Mouse (Mus musculus): ENCODE results near the gene Lipt1.
A peak's percentile ranks its signal among the peaks of the same experiment; 100 is the strongest.

Lipt1 gene

DNA sequence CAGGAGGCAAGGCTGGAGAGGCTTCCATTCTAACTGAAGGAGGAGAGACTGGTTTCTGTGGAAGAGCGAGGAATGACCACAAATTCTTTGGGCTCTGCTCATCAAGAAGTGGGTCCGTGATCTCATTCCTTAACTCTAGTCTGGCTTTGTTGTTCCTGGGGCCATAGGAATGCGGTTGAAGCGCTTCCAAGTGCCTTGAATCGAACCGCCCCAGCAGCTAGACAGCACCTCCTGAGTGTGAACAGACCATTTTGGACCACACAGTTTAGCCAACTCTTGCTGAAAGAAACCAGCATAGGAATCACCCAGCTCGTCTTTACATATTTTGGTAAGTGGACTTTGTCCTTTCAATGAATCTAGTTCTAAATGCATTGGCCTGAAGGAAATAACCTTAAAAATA lies at the start of gene Lipt1:
TSS of gene Lipt1 (plus strand) at position 35 of the 400 bp plus-strand sequence.
- peak; percentile 48 for DNase-seq (ENCODE audit: low spot score)

DNA sequence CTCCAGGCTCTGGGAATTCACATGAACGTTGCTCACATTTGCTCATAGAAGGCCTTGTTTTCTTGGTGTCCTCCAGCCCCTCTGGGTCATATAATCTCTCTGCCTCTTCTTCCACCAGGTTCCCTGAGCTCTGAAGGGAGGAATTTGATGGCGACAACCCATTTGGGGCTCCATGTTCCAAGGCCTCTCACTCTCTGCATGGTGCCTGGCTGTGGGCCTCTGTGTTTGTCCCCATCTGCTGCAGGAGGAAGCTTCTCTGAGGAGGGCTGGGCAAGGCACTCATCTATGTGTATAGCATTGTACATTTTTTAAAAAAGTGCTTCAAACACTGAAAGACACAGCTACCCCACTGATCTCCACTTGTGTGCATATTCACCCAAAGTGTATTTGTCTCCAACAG lies 39.9 kb upstream of the Lipt1 start:
- no peak for DNase-seq (ENCODE audit: low spot score)

DNA sequence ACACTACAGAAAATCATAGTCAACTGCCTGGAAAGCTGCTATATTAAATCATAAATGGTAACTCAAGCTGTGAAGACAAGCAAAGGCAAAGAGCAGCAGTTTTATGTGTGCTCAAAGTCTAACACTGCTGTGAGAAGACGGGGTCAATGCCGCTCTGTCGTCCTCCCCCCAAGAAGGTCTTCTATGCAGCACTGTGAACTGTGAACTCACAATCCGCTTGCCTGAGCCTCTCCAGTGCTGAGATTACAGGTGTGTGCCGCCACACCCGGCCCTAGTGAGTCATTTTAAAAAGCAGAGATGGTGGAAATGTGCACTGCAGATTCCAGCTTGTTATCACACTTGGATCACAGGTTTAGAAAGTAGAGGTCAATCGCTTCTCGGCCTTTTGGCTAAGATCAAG lies 24.7 kb upstream of the Lipt1 start:
- no peak for DNase-seq (ENCODE audit: low spot score)

DNA sequence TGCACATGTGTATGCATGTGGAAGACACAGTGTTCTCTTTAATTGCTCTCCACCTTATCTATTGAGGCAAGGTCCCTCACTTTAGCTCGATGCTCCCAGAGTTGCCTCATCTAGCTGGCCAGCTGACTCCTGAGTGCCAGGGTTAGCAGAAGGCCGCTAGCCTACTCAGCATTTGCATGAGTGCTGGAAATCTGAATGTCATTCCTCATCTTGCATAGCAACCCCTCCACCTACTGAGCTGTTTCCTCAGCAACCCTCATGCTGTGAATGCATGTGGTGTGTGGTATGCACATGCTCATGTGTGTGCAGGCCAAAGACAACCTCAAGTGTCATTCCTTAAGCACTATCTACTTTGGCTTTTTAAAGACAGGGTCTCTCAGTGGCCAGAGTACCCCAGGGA lies 20.8 kb upstream of the Lipt1 start:
- DNase-seq (ENCODE audit: low spot score), result no peak

DNA sequence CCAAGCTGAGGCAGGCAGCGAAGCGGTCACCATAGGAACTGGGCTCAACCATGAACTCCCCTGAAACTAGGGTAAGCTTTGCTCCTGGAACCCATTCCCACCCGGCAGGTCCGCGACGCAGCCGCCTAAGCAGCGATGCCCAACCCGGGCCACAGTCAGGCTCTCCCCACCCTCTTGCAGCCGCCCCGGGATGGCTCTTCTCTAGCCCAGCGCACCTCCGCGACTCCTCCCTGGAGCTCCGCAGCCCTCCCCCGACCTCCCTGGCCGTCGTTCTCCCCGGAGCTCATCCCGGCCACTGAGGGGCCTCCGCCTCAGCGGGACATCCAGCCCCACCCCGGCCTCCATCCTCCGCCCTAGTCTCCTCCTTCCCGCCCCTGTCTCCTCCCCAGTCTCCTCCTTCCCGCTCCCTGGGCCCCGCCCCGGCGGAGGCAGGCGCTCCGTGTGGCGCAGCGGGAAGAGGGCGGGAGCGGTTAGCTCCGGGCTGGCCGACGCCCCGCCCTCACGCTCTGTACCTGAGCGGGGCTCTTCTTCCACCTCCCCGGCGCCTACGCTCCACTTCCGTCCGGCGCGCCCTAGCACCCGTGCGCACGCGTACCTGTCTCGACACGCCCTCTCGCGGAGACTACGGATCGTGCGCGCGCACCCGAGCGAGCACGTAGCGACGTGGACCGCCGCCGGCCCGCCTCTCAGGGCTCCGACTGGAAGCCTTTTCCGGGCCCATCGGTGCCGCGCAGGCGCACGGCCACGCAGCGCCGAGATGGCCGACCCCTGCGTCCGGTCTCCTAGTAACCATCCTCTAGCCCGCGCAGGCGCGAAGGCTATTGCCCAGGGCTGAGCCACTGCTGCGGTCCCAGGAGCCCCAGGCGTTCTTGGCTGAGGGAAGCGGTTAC lies 6.8 kb upstream of the Lipt1 start:
- peak; percentile 100 for DNase-seq (ENCODE audit: low spot score)

DNA sequence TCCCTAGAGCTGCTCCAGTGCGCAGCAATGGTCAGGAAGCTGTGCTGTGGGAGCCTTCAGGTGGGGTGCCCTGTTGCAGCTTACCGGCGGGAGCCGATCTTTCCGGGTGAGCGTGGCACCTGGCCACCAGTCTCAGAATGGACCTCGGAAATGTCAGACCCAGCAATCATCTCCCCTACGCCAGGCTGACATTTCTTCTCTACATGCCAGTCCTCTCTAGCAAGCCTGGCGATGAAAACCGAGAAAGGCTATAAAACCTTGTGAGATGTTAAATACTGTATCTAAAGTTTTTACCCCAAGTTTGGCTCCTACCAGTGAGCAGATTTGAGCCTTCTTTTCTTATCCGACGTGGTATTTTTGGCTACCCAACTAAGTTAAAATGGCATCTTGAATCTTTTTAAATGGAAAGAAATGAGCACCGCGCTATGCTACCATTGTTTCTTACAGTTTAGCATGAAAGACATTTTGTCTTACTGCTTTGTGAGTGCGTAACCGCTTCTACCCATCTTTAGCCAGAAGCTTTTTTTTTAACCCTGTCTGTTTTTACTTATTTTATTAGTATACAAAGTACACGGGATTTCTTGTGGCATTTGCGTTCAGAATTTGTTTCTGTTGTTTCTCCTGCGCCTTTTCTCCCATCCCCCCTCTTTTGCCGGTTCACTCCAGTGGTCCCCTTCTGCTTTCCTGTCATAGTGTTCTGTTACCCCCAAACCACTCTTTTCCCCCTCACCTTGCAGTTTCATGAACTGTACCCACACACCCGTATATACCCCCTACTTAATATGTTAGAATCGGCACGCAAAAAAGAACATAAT lies 5.9 kb upstream of the Lipt1 start:
- DNase-seq (ENCODE audit: low spot score), result no peak

DNA sequence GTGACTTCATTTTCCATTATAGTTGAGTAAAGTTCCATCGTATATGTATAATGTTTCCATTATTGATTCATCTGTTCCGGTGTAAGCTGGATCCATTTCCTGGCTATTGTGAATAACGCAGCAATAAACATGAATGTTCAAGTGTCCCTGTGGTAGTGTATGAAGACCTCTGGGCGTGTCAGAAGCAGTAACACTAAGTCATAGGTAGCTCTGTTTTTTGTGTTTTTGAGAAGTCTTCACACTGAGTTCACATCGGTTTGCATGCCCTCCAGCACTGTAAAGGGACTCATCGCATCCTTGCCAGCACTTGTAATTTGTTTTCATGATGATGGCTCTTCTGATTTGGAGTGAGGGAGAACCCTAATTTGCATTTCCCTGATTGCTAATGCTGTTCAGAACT lies 5.3 kb upstream of the Lipt1 start, which contains the start of gene Tsga10:
TSS of gene Tsga10 (minus strand) at position 144 of the 400 bp plus-strand sequence.
- DNase-seq (ENCODE audit: low spot score), result no peak

DNA sequence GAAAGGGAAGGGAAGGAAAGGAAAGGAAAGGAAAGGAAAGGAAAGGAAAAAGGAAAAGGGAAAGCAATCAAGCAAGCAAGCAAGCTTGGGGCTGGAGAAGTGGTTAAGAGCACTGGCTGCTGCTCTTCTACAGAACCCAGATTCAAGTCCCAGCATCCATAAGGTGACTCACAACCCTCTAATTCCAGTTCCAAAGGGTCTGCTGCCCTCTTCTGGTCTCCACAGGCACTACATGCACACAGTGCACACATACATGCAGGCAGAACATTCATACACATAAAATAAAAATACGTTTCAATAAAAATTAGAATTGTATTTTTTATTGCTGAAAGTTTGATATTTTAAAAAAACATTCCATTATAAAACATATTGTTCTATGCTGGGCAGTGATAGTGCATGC lies 4.5 kb upstream of the Lipt1 start:
- peak; percentile 64 for DNase-seq (ENCODE audit: low spot score)

DNA sequence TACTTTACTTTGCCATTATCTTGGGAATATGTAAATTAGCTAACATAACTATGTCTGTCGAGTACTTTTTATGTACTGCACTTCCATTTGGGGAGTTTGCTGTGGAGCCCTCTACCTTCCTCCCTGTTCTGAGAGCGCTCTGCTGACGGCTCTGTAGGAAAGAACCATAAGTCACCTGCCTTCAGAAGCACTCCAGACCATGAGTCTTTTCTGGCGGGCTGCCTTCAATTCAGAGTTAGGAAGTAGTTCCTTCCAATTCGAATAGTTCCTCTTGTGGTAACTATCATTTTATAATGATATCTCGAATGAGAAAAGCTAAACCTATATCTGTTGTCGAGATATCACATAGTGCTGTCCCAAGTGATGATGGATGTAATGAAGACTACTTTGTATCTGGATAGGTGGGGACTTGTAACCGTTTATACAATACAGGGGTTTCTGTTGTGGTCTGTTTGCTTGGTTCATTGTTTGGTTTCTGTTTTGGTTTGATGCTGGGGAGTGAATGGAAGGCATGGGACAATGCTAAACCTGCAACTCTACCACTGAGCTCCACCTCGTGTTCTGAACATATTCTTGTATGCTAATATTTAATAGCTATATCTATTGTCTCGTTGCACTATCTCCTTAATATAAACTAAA lies 3.7 kb upstream of the Lipt1 start:
- DNase-seq (ENCODE audit: low spot score), result no peak

DNA sequence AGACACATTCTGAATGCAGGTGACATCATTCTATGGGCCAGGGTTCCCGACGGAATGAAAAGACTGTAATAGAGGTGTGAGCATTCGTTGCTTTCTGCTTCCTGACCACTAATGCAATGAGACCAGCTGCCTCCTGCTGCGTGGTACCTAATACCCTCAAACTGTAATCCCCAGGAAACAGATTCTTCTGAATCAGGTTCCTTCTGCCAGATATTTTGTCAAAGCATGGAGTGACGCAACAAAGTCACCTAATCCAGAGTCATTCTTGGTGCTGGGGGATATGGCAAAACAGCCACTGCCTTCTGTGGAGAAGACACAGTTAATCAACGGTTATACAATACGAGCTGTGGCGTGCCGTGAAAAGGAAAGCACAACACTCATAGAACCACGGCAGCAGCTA lies 2.9 kb upstream of the Lipt1 start:
- DNase-seq (ENCODE audit: low spot score), result no peak

DNA sequence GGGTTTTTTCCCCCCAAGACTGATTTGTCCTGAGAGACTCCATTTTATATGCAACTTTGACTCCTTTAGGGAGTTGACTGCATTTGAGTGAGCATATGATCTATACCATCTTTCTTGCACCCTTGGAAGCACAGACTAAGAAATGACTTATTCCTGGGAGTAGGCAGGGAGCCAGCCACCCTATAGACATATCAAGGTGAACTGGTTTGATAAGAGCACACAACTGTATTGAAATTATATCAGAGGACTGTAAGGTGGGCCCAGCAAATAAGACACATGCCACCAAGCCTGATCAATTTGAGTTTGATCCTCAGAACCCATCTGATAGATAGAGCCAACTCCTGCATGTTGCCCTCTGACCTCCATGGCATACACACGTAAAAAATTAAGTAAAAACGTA lies 2.2 kb upstream of the Lipt1 start:
- DNase-seq (ENCODE audit: low spot score), result no peak

DNA sequence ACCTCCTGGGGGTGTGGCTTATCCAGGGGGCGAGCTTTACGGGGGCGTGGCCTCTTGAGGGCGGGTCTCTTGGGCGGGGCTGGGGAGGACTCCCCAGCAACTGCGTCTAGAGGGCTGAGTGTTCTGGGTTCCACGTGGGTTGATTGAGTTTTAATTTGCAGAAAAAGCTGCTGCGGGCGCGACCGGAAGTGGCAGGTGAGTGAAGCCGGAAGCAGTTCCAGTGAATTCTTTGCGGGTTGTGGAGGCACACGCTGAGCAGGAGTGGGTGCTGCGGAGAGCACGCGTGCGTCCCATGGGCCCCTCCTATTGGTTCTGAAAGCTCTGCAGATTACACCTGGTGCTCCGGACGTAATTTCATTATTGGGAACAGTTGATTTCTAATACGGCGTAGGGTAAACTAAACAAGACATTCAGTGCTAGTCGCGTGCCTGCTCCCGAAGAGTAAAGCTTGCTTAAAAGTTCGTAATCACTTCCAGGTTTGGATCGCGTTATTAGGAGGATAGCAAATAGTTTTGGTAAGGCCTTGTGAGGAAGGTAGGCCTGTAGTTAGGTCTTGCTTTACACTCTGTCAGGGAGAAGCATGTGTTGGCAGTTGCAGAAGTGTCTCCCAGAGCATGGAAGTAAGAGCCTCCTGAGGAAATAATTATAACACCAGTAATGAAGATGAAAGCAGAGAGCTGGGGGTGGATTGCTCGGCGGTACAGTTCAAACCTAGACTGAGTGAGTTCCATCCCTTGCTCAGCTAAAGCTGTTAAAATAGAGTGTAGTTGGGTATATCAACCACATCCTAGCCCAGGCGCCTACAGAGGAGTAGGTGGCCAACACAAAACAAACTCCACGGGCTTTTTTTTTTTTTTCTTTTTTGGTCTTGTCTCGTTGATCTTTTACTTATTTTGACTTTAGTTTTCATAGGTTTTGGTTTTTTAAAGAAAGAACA lies 861 bp downstream of the Lipt1 start:
- peak; percentile 79 for DNase-seq (ENCODE audit: low spot score)

DNA sequence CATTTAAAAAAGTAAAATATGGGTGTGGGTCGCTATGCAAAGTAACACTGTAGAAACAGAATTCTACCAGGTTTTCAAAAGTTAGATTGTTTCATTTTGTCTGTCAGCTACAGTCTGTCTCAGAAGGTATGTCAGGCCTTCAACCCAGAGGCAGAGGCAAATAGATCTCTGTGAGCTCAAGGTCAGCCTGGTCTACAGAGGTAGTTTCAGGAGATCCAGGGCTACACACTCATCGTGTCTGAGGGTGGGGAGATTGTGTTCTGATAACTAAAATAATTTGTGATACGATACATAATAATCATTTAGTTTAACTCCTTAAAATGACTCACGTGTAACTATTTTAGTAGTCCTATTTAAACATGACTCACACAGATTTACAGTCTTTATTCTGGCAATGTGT lies 1.6 kb downstream of the Lipt1 start:
- DNase-seq (ENCODE audit: low spot score), result no peak

DNA sequence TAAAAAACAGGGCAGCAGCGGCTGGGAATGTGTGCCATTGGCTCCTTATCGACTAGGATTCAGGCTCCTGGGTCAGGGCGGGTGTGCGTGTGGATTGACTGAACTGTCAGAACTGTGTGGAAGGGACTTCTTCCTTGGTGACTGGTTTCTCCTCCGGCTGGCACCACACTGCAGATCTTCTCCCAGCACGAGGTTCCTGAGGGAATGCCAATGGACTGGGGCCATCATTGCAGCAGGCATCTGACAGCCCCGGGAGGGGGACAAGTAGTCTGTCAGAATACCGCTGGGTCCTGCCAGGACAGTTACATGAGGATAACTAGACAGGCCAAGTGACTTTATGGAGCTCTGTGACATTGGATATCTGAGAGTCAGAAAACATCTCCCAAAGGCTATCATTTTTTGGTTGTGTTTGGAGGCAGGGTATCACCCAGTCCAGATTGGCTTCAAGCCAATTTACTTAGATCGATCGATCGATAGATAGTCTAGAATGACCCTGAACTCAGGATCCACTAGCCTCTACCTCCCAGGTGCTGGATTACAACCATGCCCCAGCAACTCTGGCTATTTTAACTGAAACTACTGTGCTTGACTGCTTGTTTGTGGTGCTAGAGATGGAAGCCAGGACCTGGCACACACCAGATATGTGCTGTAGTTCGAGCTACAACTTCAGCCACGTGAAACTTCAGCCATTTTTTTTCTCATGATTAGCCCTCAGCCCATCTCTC lies 6.4 kb downstream of the Lipt1 start:
- no peak for DNase-seq (ENCODE audit: low spot score)

DNA sequence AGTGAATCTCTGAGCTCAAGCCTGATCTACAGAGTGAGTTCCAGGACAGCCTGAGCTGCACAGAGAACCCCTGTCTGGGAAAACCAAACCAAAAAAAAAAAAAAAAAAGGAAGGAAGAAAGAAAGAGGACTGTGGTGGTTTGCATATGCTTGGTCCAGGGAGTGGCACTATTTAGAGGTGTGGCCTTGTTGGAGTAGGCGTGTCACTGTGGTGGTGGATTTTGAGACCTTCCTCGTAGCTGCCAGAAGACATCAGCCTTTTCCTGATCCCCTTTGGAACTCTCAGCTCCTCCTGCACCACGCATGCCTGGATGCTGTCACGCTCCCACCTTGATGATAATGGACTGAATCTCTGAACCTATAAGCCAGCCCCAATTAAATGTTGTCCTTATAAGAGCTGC lies 11.9 kb downstream of the Lipt1 start:
- DNase-seq (ENCODE audit: low spot score), result no peak

DNA sequence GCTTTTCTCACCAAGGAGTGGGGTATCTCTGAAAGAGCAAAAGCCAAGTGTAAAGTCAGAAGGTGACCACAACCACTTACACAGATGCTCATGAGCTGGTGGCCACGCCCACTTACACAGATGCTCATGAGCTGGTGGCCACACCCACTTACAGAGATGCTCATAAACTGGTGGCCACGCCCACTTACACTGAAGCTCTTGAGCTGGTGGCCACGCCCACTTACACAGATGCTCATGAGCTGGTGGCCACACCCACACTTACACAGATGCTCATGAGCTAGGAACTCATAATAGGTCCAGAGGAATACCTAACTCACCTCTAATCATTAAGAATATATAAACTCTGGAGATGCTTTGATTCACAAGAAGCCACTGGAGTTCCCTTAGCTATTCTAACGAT lies 12.9 kb downstream of the Lipt1 start:
- DNase-seq (ENCODE audit: low spot score), result peak; percentile 24

DNA sequence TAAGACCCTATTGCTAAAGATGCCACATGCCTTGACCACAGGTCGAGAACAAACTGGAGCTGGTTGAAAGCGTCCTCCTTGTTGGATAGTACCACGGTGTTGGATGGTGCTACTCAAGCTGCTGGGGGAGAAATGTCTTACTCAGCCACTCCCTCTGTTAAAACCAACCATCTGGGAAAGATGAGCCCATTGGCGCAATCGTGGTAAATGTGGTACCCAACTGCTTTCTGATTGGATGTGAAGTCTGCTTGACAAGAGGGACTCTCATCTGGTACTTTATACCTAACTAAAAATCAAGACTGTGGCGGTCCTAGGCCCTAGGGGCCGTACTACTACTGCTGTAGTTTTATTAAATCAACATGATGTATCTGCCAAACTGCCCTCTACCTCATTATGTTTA lies 17.7 kb downstream of the Lipt1 start:
- no peak for DNase-seq (ENCODE audit: low spot score)

DNA sequence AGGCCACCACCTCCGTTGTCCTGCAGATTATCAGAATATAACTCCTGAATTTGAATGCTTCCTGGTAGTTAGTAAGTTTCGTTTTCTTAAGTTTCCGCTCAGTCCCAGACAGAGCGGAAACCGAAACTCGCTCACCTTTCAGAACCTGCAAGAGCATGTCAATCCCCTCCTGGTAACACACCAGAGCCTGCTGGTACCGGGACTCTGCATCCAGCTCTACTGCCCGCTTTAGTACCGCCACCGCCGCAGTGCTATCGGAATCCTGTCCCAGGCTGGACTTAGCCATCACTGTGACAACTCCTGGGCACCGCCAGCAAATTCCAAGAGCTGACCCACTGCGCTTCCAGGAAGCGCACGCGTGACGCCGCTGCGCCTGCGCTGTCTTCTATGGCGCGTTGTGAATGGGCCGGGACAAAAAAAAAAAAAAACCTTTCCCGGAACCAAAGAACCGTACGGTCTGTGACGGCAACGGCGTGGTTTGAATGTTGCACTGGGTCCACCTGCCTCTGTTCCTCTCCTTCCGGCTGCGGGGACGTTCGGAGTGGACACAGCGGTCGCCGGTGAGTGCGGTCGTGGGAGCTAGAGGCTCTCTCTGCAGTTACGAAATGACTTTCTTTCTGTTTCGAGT lies 18.6 kb downstream of the Lipt1 start, which contains the start of the genes Mitd1 and Mrpl30:
TSS of gene Mitd1 (minus strand) at position 387 of the 628 bp plus-strand sequence.
TSS of gene Mrpl30 (plus strand) at position 453 of the 628 bp plus-strand sequence.
- DNase-seq (ENCODE audit: low spot score), result peak; percentile 95

DNA sequence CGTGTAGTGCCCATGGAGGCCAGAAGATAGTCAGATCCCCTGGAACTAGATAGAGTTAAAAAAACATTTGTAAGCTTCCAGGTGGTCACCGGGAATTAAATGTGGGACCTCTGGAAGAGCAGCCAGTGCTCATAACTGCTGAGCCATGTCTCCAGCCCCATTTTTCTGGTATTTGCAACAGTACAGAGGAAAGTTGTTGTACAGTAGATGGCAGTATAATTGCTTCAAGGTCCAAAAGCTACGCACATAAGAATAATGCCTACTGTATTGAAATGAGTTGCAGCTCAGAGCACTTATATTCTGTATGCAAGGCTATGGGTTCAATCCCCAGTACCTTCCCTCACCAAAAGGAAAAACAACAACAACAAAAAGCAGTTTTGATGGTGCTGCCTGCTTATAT lies 19.9 kb downstream of the Lipt1 start:
- DNase-seq (ENCODE audit: low spot score), result no peak

DNA sequence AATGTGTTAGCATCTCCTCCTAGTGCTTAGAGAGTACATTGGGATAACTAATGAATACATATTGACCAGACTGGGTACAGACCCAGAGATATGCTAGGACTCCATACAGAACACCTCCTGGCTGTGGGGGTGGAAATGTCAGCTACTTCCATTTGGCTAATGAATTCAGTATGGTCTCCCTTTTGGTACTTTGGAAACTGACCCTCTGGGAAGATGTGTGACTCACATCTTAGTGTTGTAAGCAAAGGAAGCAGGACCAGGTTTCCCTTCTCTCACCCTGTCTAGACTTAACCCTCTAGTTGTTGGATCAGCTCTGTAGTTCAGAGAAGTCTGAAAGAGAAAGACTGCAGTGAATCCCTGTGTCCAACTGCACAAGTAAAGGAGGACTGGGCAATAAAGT lies 23.1 kb downstream of the Lipt1 start:
- DNase-seq (ENCODE audit: low spot score), result no peak

Measured in embryo, embryonic 10 days (tissue).